Mouse (Mus musculus): Measurements from ENCODE around the gene Tmem132d. TPM values are rescaled to one million over a fixed set of nuclear protein-coding genes. Genes with fewer than 3 reads are reported as not detected.

Gene Tmem132d
- polyA plus RNA-seq, 3 experiments from 2014 or later = not detected

DNA sequence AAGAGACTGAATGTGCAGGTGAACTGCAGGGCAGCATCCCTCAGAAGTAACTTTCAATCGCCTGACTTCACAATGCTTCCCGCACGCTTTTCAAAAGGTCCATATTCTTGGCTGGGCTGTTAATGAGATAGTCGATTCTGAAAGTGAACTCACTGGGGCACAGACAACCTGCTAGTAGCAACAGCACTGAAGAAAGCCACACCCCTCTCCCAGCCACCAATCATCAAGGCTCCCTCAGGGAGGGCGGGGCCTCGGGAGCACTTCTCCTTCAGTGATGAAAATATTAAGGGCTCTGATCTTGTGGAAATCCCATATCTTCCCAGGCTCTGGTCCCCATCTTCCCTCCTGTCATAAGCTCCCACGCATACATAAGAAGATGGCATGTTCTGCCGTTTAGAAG is 27.8 kb downstream of the Tmem132d start:
- no peak for ATAC-seq

GRCm38 (mm10) chr5:128404223-128404622 is 28.7 kb downstream of the Tmem132d start:
- no peak for ATAC-seq

DNA sequence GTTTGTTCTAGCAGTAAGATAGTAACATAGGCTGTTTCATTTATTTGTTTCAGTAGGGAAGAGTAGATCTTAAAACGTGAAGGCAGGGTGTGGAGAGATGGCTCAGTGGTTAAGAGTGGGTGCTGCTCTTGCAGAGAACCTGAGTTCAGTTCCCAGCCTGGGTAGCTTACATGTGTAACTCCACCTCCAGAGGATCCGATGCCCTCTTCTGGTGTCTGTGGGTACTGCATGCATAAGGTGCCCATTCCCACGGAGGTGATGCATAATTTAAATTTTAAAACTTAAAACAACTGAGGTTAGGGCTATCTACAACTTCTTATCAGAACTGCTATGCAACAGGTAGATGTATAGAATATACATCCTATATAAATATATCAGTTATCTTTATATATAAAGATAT is 40.5 kb downstream of the Tmem132d start:
- no peak for ATAC-seq

GRCm38 (mm10) chr5:128389665-128390064 is 43.2 kb downstream of the Tmem132d start:
- no peak for ATAC-seq

DNA sequence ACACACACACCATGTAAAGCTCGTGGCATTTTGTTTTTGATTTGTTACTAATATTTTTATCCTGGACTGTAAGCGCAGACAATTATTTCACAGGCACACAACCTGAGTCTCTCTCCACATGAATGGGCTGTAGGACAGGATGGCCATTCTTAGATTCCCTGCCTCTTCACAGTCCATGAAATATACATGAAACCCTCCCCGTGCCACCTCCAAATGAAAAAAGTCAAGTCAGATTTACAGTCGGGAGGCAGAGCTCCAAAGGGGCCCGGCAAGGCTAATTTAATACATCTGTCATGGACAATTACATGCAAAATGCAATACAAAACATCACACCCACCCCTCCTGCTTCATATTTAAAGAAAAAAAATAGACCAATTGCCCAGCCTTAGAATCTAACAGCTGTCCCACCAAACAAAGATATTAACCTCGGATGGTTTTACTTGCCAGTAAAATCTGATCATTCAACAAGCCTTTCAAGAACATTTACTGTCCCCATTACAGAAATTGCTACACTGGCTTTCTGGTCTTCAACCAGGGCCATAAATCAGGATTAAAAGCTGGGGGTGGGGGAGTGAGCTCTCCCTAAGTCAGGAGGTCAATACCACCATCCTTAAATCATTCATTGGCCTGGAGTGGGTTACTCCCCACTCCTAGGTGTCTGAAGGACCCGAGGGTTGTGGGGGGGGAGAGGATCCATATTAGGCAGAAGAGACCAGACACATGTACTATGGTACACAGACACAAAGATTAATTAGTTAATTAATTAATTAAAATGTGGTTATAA is 44.3 kb downstream of the Tmem132d start:
- ATAC-seq = no peak

GRCm38 (mm10) chr5:128369814-128370213 is 63.1 kb downstream of the Tmem132d start:
- ATAC-seq = no peak

GRCm38 (mm10) chr5:128369111-128369510 is 63.8 kb downstream of the Tmem132d start:
- ATAC-seq = no peak

GRCm38 (mm10) chr5:128365261-128365985 is 67.5 kb downstream of the Tmem132d start:
- ATAC-seq = no peak

GRCm38 (mm10) chr5:128360946-128361675 is 71.8 kb downstream of the Tmem132d start:
- no peak for ATAC-seq

- no peak for ATAC-seq
These were observed 84.0 kb downstream of the Tmem132d start for GRCm38 (mm10) chr5:128348835-128349234.

DNA sequence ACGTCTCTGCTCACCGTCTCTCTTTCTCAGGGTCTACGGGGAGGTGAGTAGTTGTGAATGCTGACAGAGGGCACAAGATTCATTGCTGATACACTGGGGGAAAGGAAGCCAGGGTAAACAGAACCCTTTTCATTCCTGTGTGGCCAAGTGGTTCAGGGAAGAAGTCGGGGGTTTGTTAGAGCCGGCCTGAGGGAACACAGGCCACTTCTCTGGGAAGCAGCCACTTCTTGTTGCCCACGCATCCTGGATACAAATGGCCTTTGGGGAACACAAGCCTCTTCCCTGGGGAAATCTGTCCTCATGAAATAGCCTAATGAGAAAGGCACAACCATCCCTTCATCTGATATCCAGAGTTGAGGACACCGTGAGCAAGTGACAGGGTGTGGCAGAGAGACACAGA is 96.0 kb downstream of the Tmem132d start:
- ATAC-seq = no peak

DNA sequence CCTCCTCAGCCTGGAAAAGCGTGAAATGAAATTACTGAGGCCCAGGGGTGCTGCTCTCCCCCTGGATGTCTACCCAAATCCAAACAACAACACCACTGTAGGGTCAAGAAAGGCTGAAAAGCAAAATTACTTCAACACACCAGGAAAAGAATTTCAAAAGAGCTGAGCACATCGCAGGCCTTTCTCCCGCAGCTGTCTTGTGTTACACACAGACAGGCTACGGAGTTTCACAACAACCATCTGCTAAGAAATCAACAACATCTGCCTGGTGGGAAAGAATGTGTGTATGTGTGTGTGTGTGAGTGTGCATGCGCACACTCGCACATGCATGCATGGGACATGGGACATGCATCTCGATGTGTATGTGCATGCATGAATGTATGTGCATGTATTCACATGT is 100.1 kb downstream of the Tmem132d start:
- ATAC-seq = no peak

DNA sequence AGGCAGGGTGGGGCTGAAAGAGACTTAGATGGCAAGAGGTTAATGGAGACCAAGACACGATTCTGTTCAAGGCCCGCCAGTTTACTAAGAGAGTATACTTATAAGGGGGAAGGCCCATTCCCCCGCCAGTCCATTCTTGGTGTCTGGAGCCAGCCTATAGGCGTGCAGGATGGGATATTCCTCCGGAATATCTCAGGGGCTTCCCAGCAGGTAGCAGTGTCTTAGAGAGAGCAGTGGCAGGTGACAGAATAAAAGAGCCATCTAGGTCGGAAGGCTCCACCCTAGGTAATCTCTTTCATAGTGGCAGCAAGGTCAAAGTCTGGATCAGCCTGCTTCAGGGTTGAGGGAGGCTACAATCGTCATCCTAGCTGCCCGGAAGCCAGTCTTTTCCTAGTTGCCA is 102.5 kb downstream of the Tmem132d start:
- no peak for ATAC-seq

DNA sequence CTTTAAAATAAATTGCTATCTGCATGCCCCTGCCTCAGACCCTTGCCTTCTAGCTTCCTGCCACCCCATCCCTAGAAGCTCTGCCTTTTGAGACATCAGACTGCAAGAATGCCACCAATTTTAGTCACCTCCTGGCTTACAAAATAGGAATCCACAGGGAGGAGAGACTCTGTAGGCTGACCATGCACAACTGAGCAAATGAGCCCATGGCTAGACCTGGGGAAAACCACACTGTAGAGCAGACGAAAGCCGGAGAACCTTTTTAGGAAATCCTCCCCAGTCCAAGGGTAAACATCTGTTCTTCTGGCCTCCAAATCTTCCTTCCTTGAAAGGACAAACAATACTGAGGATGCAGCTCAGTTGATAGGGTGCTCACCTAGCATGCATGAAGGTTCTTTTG is 130.5 kb downstream of the Tmem132d start:
- no peak for ATAC-seq

DNA sequence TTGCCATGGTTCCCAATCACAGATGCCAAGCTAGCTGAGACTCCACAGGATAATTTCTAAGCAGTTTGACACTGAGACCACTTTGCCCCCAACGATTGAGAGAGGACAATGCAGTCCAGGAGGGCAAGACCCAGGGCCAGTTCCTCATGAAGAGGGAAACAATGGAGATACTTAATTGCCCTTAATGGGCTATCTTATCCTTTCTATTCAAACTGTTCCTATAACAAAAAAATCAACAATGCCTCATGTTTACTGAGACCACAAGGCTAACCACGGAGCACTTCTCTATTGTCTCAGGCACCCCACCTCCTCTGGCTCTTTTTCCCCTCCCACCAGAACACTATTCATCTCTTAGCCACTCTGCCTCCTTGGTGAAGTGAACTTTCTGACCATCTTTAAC is 141.7 kb downstream of the Tmem132d start:
- ATAC-seq = no peak

DNA sequence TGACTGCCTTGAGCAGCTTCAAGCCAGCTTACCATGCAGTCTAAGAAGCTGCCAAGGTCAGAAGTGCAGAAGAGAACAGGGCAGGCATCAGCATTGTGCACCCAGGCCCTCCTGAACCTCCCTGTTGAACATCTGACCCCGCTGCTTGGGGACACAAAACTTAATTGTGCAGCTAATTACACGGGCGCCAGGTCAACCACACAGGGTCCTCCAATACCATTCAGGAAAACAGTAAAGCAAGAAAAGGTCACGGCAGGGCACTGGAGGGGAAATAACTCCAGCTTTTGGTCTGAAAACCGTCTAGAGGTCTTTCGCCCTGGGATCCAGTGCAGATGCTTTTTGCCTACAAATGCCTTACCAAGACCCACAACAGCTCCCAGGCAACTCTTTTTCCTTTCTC is 159.6 kb downstream of the Tmem132d start:
- no peak for ATAC-seq

- ATAC-seq = no peak
These were observed 165.5 kb downstream of the Tmem132d start for GRCm38 (mm10) chr5:128267366-128267765.

DNA sequence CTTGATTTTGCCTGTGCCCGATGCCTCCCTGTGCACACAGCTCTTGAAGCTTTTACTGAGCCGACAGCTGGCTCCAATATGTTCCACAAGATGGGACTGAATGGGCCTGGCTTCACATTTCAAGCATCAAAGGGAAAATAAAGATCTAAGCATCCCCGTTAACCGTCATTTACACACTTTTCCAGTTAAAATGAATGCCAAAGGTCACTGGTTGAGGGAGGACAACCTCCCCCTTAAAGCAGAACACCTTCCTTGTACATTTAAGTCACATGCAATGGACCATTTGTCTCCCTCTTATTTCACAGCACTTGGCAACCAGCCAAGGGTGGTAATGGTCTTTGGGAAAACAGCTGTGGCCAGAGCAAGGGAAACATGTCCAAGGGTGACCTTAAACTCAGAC is 188.7 kb downstream of the Tmem132d start:
- no peak for ATAC-seq

- ATAC-seq = no peak
These were observed 196.1 kb downstream of the Tmem132d start for GRCm38 (mm10) chr5:128236638-128237335.

DNA sequence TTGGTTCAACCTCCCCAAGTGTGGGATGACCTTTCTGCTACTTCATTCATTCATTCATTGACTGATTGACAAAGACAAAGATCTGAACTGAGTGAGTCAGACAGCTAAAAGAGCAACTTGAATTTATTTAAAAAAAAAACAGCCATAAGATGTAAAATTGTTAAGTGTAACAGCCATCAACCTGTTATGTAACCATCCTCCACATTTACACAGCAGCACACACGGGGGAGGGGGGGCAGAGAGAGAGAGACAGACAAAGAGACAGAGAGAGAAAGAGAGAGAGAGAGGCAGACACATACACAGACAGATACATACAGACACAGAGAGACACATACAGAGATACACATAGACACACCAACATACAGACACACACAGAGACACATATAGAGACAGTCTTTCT is 197.3 kb downstream of the Tmem132d start:
- no peak for ATAC-seq

GRCm38 (mm10) chr5:128233101-128233500 is 199.8 kb downstream of the Tmem132d start:
- no peak for ATAC-seq

DNA sequence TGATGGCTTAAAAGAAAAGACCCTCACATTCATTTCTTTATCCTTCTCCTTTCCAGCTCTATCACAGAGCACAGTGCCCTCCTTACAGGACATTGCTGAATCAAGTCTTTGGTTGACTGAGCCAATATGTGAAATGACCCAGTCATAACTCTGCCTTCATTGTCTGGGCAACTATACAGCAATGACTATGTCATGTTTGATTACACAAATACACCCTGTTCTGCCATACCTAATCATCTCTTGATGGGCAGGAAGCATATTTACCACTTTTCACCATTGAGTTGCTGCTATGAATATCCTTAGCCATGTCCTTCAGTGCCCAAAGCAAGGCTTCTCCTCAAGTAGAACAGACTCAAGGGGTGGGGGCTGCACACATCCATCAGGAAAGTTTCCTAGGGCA is 214.6 kb downstream of the Tmem132d start:
- ATAC-seq = no peak

GRCm38 (mm10) chr5:128211125-128211524 is 221.8 kb downstream of the Tmem132d start:
- no peak for ATAC-seq

Measured in inflammation-experienced regulatory T-cells, adult 6 months (primary cell).